Mouse (Mus musculus) urinary bladder, adult 2 months (tissue): ENCODE measurements around the gene Uhrf2. TPM values are rescaled to one million over a fixed set of nuclear protein-coding genes. Genes with fewer than 3 reads are reported as not detected.

Source experiments
- DNase-seq: peaks from one replicate; pipeline ENCODE4 v3.0.0; 2022; ENCODE audit warnings: low spot score
- polyA plus RNA-seq: library from polyadenylated mRNA; depleted of rRNA; stranded (reverse); fragments of >200 nt; gene quantifications from 2 replicates; pipeline ENCODE4 v1.2.3, GENCODE M21; 2012; rRNA removed

The Uhrf2 gene
- polyA plus RNA-seq, 1 experiment = 56.0 TPM

- no peak for DNase-seq
Measured at GRCm38 (mm10) chr19:30124999-30125669, 94.8 kb downstream of the Uhrf2 start.

- DNase-seq = no peak
Measured at GRCm38 (mm10) chr19:30125670-30126059, 95.4 kb downstream of the Uhrf2 start.

DNA sequence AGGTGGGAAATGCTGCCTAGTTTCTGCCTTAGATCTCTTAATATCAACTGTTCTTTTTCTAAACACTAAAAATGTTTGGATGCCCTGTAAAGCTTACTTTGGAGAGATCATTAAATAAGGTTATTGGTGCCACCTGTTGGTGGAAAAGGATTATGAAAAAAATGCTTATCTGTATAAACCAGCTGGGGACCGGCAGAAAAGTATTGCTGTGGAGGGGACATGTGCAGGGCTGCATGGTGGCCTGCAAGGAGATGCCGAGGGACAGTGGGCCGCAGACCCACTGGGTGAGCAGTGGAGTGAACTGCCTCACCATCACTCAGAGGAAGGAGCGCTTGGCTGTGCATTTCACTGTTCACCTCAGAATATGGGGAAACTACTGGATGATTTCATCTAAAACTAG lies 97.9 kb downstream of the Uhrf2 start:
- DNase-seq = no peak

- DNase-seq = no peak
Measured at GRCm38 (mm10) chr19:30136308-30136707, 106.0 kb downstream of the Uhrf2 start.

Other genes with a start within 250 kb of the Uhrf2 start
- 17.4 and 19.8 TPM in 2 replicates for gene 9930021J03Rik, start 224.5 kb upstream of the Uhrf2 start, polyA plus RNA-seq
- gene Ranbp6, start 217.5 kb upstream of the Uhrf2 start, polyA plus RNA-seq = 10.4 and 10.6 TPM in 2 replicates
- gene Il33, start 105.4 kb upstream of the Uhrf2 start, polyA plus RNA-seq = 19.5 and 24.4 TPM in 2 replicates
- gene Trpd52l3, start 26.7 kb upstream of the Uhrf2 start, polyA plus RNA-seq = not detected in 2 replicates
- 32.5 and 39.4 TPM in 2 replicates for gene Gldc, start 144.9 kb downstream of the Uhrf2 start, polyA plus RNA-seq
- gene Mbl2, start 202.4 kb downstream of the Uhrf2 start, polyA plus RNA-seq = 0.06 TPM in 1 of 2 replicates, not detected in the other